Mouse (Mus musculus): ENCODE data around the gene Gabrb1. TPM values are rescaled to one million over a fixed set of nuclear protein-coding genes. Genes with fewer than 3 reads are reported as not detected.

Gene Gabrb1
- not detected in 2 replicates for polyA plus RNA-seq (2012; ENCODE audit: low replicate concordance)

GRCm38 (mm10) chr5:71657482-71658114, at the start of gene Gabrb1:
Gabrb1 (plus strand) TSS chr5:71658113.

GRCm38 (mm10) chr5:71658115-71658497, 193 bp downstream of the Gabrb1 start, which contains the start of gene Gabra4:
Gabra4 (minus strand) TSS chr5:71658308.

GRCm38 (mm10) chr5:72167594-72168284, 509.8 kb downstream of the Gabrb1 start, which contains the start of gene Commd8:
Commd8 (minus strand) TSS chr5:72168189.

Other genes starting within 250 kb of the Gabrb1 start
- gene Cox7b2, start 109.9 kb upstream of the Gabrb1 start, polyA plus RNA-seq (2012; ENCODE audit: low replicate concordance), result not detected in 2 replicates
- gene Gabra4, start 195 bp downstream of the Gabrb1 start, polyA plus RNA-seq (2012; ENCODE audit: low replicate concordance), result not detected in 2 replicates

Measured in leukemia stem cell, adult 10-12 weeks (primary cell).